Mouse (Mus musculus) myocyte (in vitro differentiated cells): ENCODE data around the gene Tbc1d30.

Experiments
- MAX ChIP-seq: IDR thresholded peaks from one replicate; pipeline ENCODE4 v1.6.1; 2011; ENCODE audit warnings: low read depth, mild to moderate bottlenecking, control low read depth
- MYOG ChIP-seq, 3 experiments: IDR thresholded peaks; one replicate each; pipeline ENCODE4 v1.6.1; 2011; ENCODE audit warnings: control low read depth in 2 of 3, low read depth in 2 of 3, mild to moderate bottlenecking in 2 of 3; ENCODE audit not compliant: insufficient read length in 2 of 3, control insufficient read depth in 1 of 3, insufficient read depth in 1 of 3
- POLR2A ChIP-seq: IDR thresholded peaks from one replicate; pipeline ENCODE4 v1.6.1; 2011; ENCODE audit warnings: low read depth, mild to moderate bottlenecking, control low read depth, moderate library complexity; ENCODE audit not compliant: insufficient read length
- POLR2AphosphoS2 ChIP-seq: IDR thresholded peaks from one replicate; pipeline ENCODE4 v1.6.1; 2011; ENCODE audit warnings: low read depth, control low read depth; ENCODE audit not compliant: insufficient read length
- TCF12 ChIP-seq: IDR thresholded peaks from one replicate; pipeline ENCODE4 v1.6.1; 2011; ENCODE audit warnings: mild to moderate bottlenecking, control low read depth; ENCODE audit not compliant: poor library complexity, insufficient read depth, severe bottlenecking
- USF1 ChIP-seq: IDR thresholded peaks from one replicate; pipeline ENCODE4 v1.6.1; 2011; ENCODE audit warnings: low read depth, mild to moderate bottlenecking, control low read depth, moderate library complexity

- TF ChIP-seq MAX: no peak
- no peak for TF ChIP-seq POLR2A
- TF ChIP-seq TCF12: no peak
- TF ChIP-seq USF1: no peak
- no peak for TF ChIP-seq POLR2AphosphoS2
- no peak for TF ChIP-seq MYOG (IDR thresholded peaks at IDR 0.05; ENCODE audit: control insufficient read depth in 1 of 3, insufficient read depth in 1 of 3, insufficient read length in 2 of 3, low read depth in 2 of 3)
These were observed 104.1 kb downstream of the Tbc1d30 start for GRCm38 (mm10) chr10:121246971-121247370.
